Mouse (Mus musculus) heart, postnatal 0 days (tissue): ENCODE results near the gene Gtpbp6.

ENCODE experiments used
- CTCF ChIP-seq: IDR thresholded peaks from 2 replicates; pipeline ENCODE4 v1.5.1; 2016; ENCODE audit warnings: antibody characterized with exemption, control low read depth, low read depth
- EP300 ChIP-seq: IDR thresholded peaks from 2 replicates; pipeline ENCODE4 v1.6.1; 2016; ENCODE audit warnings: antibody characterized with exemption, low read depth

DNA sequence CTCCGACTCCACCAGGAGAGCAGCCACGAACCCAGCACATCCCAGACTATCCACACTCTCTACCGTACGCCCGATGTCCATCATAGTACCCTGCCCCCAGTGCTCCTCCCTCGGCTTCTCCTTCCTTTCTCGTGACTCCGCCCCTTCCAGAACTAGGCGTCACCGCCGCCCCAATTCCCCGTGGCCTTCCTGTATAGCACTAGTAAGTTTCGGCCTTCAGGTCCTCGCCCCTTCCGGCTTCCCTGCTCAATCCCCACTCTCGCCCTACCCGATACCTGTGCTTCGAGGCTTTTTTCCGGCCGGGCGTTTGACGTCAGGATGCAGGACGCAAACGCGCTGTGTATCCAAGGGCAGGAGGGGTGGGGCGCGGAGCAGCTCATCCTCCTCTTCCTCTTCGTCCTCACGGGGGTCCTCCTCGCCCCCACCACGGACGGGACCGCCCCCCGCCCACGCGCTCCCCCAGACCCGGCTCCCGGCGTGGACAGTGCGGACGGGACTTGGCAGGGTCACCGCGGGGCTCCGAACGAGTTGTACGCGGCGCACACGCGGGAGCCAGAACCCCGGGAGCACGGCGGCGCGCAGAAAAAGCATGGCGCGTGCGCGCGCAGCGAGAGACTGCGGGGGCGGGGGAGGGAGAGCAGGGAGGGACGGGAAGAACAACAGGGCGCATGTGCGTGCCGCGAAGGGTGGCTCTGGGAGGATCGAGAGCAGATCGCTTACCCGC, at the start of gene Gtpbp6:
- TF ChIP-seq EP300 (no peak), CTCF (no peak)
